Mouse (Mus musculus): ENCODE measurements at regions not wholly inside any gene's neighbourhood (a gene's known extent, or its start where the extent isn't known, plus 50 kb on each side); places are given as distances from the start of the nearest gene placed in this dataset.

GRCm38 (mm10) chr2:161177355-161178021 is 68.6 kb upstream of the Chd6 start:
- peak; percentile 89 to 91 for DNase-seq (ENCODE audit: low spot score in 2 of 2)

- no peak for DNase-seq (ENCODE audit: low spot score in 2 of 2)
Observed at GRCm38 (mm10) chr2:161166681-161167080, 57.8 kb upstream of the Chd6 start.

DNA sequence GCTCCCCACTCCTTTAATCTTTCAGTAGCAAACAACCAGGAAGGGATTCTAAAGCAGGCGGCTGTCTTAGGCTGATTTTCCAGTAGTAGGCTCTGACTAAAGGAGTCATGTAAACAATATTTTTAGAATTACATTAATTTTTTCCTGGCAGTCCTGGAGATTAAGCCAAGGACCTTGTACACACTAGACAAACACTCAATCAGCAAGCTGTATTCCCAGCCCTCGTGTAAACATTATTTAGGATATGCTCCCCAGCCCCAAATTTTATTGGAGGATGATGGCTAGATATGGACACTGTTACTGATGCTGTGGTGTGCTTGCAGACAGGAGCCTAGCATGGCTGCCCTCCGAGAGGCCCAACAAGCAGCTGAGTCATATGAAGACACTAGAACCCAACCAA is 56.6 kb upstream of the Chd6 start:
- DNase-seq (ENCODE audit: low spot score in 2 of 2): no peak

DNA sequence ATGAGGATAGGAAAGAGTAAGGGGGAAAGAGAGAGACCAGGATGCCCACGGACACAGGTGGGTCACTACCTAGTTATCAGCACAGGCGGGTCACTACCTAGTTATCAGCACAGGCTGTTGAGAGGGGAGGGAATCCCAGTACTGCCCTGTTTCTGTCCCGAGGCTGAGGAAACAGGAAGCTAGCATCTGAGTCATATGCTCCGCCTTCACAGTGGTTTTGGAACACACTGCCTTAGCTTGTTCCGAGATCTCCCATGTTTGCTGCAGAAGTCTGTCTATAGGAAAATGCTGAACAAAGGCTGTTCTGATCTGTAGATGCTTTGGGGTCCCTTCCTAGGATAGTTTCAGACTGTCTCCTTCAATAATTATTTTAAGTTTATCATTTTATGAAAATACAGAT is 55.4 kb upstream of the Chd6 start:
- DNase-seq (ENCODE audit: low spot score in 2 of 2): no peak

Data from right cerebral cortex, postnatal 10 days (tissue).